Mouse (Mus musculus) hindbrain, embryonic 10.5 days (tissue): ENCODE results near the gene Hoxa9. TPM values are rescaled to one million over a fixed set of nuclear protein-coding genes. Genes with fewer than 3 reads are reported as not detected.

ENCODE experiments used
- DNase-seq: peaks from one replicate; pipeline ENCODE4 v3.0.0-alpha.2; 2017; ENCODE audit warnings: low spot score
- H3K27ac ChIP-seq: fragments of 300-500 bp; sonication (generic); 2 replicates; pipeline ENCODE4 v1.5.1; 2016; ENCODE audit warnings: mild to moderate bottlenecking, moderate library complexity
- H3K27me3 ChIP-seq: fragments of 300-500 bp; sonication (generic); 2 replicates; pipeline ENCODE4 v1.6.1; 2016; ENCODE audit warnings: mild to moderate bottlenecking; ENCODE audit not compliant: poor library complexity, insufficient read depth, severe bottlenecking
- H3K36me3 ChIP-seq: fragments of 300-500 bp; sonication (generic); 2 replicates; pipeline ENCODE4 v1.6.1; 2016; ENCODE audit warnings: mild to moderate bottlenecking, moderate library complexity
- H3K4me1 ChIP-seq: fragments of 300-500 bp; sonication (generic); replicated peaks from 2 replicates; pipeline ENCODE4 v1.6.1; 2016; ENCODE audit warnings: mild to moderate bottlenecking
- H3K4me3 ChIP-seq: fragments of 300-500 bp; sonication (generic); 2 replicates; pipeline ENCODE4 v1.5.1; 2016; ENCODE audit warnings: mild to moderate bottlenecking, moderate library complexity
- H3K9me3 ChIP-seq: fragments of 300-500 bp; sonication (generic); 2 replicates; pipeline ENCODE4 v1.6.1; 2016; ENCODE audit warnings: mild to moderate bottlenecking, moderate library complexity
- WGBS: fragments of 180-500 bp; shearing (Covaris S2); methylation state at CpG from one replicate; pipeline ENCODE4 v1.1.7; 2016; 5-methylcytosine and 5-hydroxymethylcytosine counted together
- polyA plus RNA-seq: library from polyadenylated mRNA; unstranded; fragments of >200 nt; fragmentation: Nextera tagmentation; extraction: Ambion mirVana; gene quantifications from 2 replicates; pipeline ENCODE4 v1.2.1, GENCODE M21; 2016

Hoxa9 gene
- polyA plus RNA-seq, 1 experiment from 2014 or later = not detected

- DNase-seq = no peak
- H3K27me3 ChIP-seq = peaks cover 100% of the 10 kb centered on the region
- no peaks in the 10 kb centered on the region for H3K9me3 ChIP-seq
- H3K4me1 ChIP-seq = peaks cover 8% of the 10 kb centered on the region
- H3K27ac ChIP-seq = no peak overlapping the region
- no peak overlapping the region for H3K4me3 ChIP-seq
- WGBS = 16% methylated on average over 1 of the region's 1 CpGs
- no peaks in the 10 kb centered on the region for H3K36me3 ChIP-seq
These were observed 44.4 kb downstream of the Hoxa9 start for GRCm38 (mm10) chr6:52186500-52186899.

GRCm38 (mm10) chr6:52185834-52186233 lies 45.1 kb downstream of the Hoxa9 start:
- Histone ChIP-seq H3K27me3 (peaks cover 100% of the 10 kb centered on the region), H3K36me3 (no peaks in the 10 kb centered on the region), H3K4me1 (peaks cover 2% of the 10 kb centered on the region), H3K27ac (no peak overlapping the region), H3K9me3 (no peaks in the 10 kb centered on the region), H3K4me3 (no peak overlapping the region)
- 6% methylated on average over 3 of the region's 3 CpGs for WGBS
- DNase-seq = no peak

GRCm38 (mm10) chr6:52185222-52185621 lies 45.7 kb downstream of the Hoxa9 start:
- no peak for DNase-seq
- H3K27me3 ChIP-seq = peaks cover 100% of the 10 kb centered on the region
- no peaks in the 10 kb centered on the region for H3K9me3 ChIP-seq
- H3K4me3 ChIP-seq = 0 out of 2 replicates have a peak overlapping the region, but pooled peaks have one; percentile 20
- WGBS = 2% methylated on average over 19 of the region's 19 CpGs
- H3K36me3 ChIP-seq = no peaks in the 10 kb centered on the region
- H3K27ac ChIP-seq = no peak overlapping the region
- no peaks in the 10 kb centered on the region; the same call in 1 of the 2 replicates for H3K4me1 ChIP-seq

GRCm38 (mm10) chr6:52184668-52185067 lies 46.2 kb downstream of the Hoxa9 start:
- Histone ChIP-seq H3K27me3 (peaks cover 100% of the 10 kb centered on the region), H3K36me3 (no peaks in the 10 kb centered on the region), H3K4me1 (no peaks in the 10 kb centered on the region; the same call in 1 of the 2 replicates), H3K27ac (peak overlapping the region; percentile 23; the same call in 1 of the 2 replicates), H3K4me3 (0 out of 2 replicates have a peak overlapping the region, but pooled peaks have one; percentile 20), H3K9me3 (no peaks in the 10 kb centered on the region)
- WGBS = 4% methylated on average over 6 of the region's 6 CpGs
- no peak for DNase-seq

GRCm38 (mm10) chr6:52183311-52184080 lies 47.4 kb downstream of the Hoxa9 start:
- Histone ChIP-seq H3K27ac (no peak overlapping the region), H3K4me1 (no peaks in the 10 kb centered on the region; the same call in 1 of the 2 replicates), H3K27me3 (peaks cover 100% of the 10 kb centered on the region), H3K4me3 (no peak overlapping the region), H3K9me3 (no peaks in the 10 kb centered on the region), H3K36me3 (no peaks in the 10 kb centered on the region)
- WGBS = 9% methylated on average over 10 of the region's 10 CpGs
- DNase-seq = no peak

GRCm38 (mm10) chr6:52182793-52183192 lies 48.1 kb downstream of the Hoxa9 start:
- Histone ChIP-seq H3K27me3 (peaks cover 100% of the 10 kb centered on the region), H3K4me3 (no peak overlapping the region), H3K4me1 (no peaks in the 10 kb centered on the region; the same call in 1 of the 2 replicates), H3K27ac (no peak overlapping the region), H3K36me3 (no peaks in the 10 kb centered on the region), H3K9me3 (no peaks in the 10 kb centered on the region)
- WGBS = 14% methylated on average over 1 of the region's 1 CpGs
- no peak for DNase-seq

GRCm38 (mm10) chr6:52182030-52182429 lies 48.9 kb downstream of the Hoxa9 start:
- 19% methylated on average over 2 of the region's 2 CpGs for WGBS
- no peak for DNase-seq
- H3K4me3 ChIP-seq = no peak overlapping the region
- no peak overlapping the region for H3K27ac ChIP-seq
- H3K4me1 ChIP-seq = no peaks in the 10 kb centered on the region; the same call in 1 of the 2 replicates
- H3K36me3 ChIP-seq = no peaks in the 10 kb centered on the region
- H3K27me3 ChIP-seq = peaks cover 100% of the 10 kb centered on the region
- no peaks in the 10 kb centered on the region for H3K9me3 ChIP-seq

GRCm38 (mm10) chr6:52180726-52181125 lies 50.2 kb downstream of the Hoxa9 start:
- 4% methylated on average over 3 of the region's 3 CpGs for WGBS
- no peak for DNase-seq
- Histone ChIP-seq H3K36me3 (no peaks in the 10 kb centered on the region), H3K27ac (no peak overlapping the region), H3K4me3 (peak overlapping the region; percentile 81), H3K4me1 (peaks cover 4% of the 10 kb centered on the region), H3K9me3 (no peaks in the 10 kb centered on the region), H3K27me3 (peaks cover 100% of the 10 kb centered on the region)

GRCm38 (mm10) chr6:52180213-52180710 lies 50.6 kb downstream of the Hoxa9 start:
- no peak for DNase-seq
- H3K4me3 ChIP-seq = peak overlapping the region; percentile 81
- no peaks in the 10 kb centered on the region for H3K9me3 ChIP-seq
- H3K27ac ChIP-seq = peak overlapping the region; percentile 82
- WGBS = 1% methylated on average over 11 of the region's 11 CpGs
- H3K4me1 ChIP-seq = peaks cover 8% of the 10 kb centered on the region
- no peaks in the 10 kb centered on the region for H3K36me3 ChIP-seq
- peaks cover 100% of the 10 kb centered on the region for H3K27me3 ChIP-seq

- DNase-seq = no peak
- no peaks in the 10 kb centered on the region for H3K36me3 ChIP-seq
- peak overlapping the region; percentile 82 for H3K27ac ChIP-seq
- H3K4me1 ChIP-seq = peaks cover 10% of the 10 kb centered on the region
- H3K9me3 ChIP-seq = no peaks in the 10 kb centered on the region
- H3K27me3 ChIP-seq = peaks cover 100% of the 10 kb centered on the region
- peak overlapping the region; percentile 81 for H3K4me3 ChIP-seq
- WGBS = 2% methylated on average over 10 of the region's 10 CpGs
These were observed 51.2 kb downstream of the Hoxa9 start for GRCm38 (mm10) chr6:52179690-52180089.

- Histone ChIP-seq H3K9me3 (no peaks in the 10 kb centered on the region), H3K27ac (peak overlapping the region; percentile 82), H3K36me3 (no peaks in the 10 kb centered on the region), H3K27me3 (peaks cover 100% of the 10 kb centered on the region), H3K4me3 (peak overlapping the region; percentile 81), H3K4me1 (peaks cover 10% of the 10 kb centered on the region)
- peak; percentile 42 for DNase-seq
- 1% methylated on average over 4 of the region's 4 CpGs for WGBS
These were observed 51.8 kb downstream of the Hoxa9 start for GRCm38 (mm10) chr6:52178918-52179665.

GRCm38 (mm10) chr6:52177806-52178205 lies 53.1 kb downstream of the Hoxa9 start:
- peak overlapping the region; percentile 81 for H3K4me3 ChIP-seq
- no peaks in the 10 kb centered on the region for H3K9me3 ChIP-seq
- peaks cover 14% of the 10 kb centered on the region for H3K4me1 ChIP-seq
- H3K36me3 ChIP-seq = no peaks in the 10 kb centered on the region
- H3K27me3 ChIP-seq = peaks cover 100% of the 10 kb centered on the region
- no peak for DNase-seq
- under 1% methylated on average over 9 of the region's 9 CpGs for WGBS
- H3K27ac ChIP-seq = peak overlapping the region; percentile 82
